Mouse (Mus musculus): ENCODE data around the gene Msx3.

- TF ChIP-seq GATA1 (IDR thresholded peaks at IDR 0.05; ENCODE audit: low read length), result no peak
- TF ChIP-seq TAL1 (IDR thresholded peaks at IDR 0.05; ENCODE audit: low read length), result no peak
Measured at GRCm38 (mm10) chr7:140096055-140096454, 47.2 kb upstream of the Msx3 start.

Measured in erythroblast, embryonic 14.5 days (primary cell).